In genomic region chr3:109731592-109732230, GRCm38 (mm10) we compare ENCODE assay signal across 12 mouse cellular contexts.
A peak's percentile ranks its signal among the peaks of the same experiment; 100 is the strongest.
DNase-seq lines count a peak whose midpoint lies in the region; ATAC-seq and TF ChIP-seq lines count a peak whose summit lies in the region.
"Had no signal": no experiment of that assay in that cellular context is flagged by ENCODE, and none has a peak within 500 bp of the region (broad histone marks: within the 10 kb centered on the region; RNA-seq: fewer than 3 reads in every experiment).

No protein-coding gene starts in this region.

- no peaks in the 10 kb centered on the region for H3K27me3 ChIP-seq in embryonic facial prominence, embryonic 15.5 days
- no peaks in the 10 kb centered on the region for H3K27me3 ChIP-seq in hindbrain, embryonic 14.5 days (ENCODE audit: control insufficient read depth, insufficient read depth, low read length)
- H3K27me3 ChIP-seq in midbrain, postnatal 0 days (ENCODE audit: insufficient read depth, low read length) = no peaks in the 10 kb centered on the region

- no peak overlapping the region for H3K4me3 ChIP-seq in embryonic facial prominence, embryonic 15.5 days (replicated peaks)
- H3K4me3 ChIP-seq in hindbrain, embryonic 14.5 days (replicated peaks; ENCODE audit: low read length) = no peak overlapping the region
- no peak overlapping the region for H3K4me3 ChIP-seq in midbrain, postnatal 0 days (ENCODE audit: low read depth, low read length)
- no peak overlapping the region for H3K4me3 ChIP-seq in gastrocnemius, adult 2 months

- H3K27ac ChIP-seq in embryonic facial prominence, embryonic 15.5 days (replicated peaks) = peak overlapping the region; percentile 36; the same call in 1 of the 2 replicates
- H3K27ac ChIP-seq in hindbrain, embryonic 14.5 days = no peak overlapping the region
- H3K27ac ChIP-seq in midbrain, postnatal 0 days (ENCODE audit: low read depth, low read length) = no peak overlapping the region
- H3K27ac ChIP-seq in gastrocnemius, adult 2 months = no peak overlapping the region
- H3K27ac ChIP-seq: liver, embryonic 14.5 days; macrophage had no signal

- H3K9ac ChIP-seq in embryonic facial prominence, embryonic 15.5 days = no peak overlapping the region
- H3K9ac ChIP-seq in hindbrain, embryonic 14.5 days = no peak overlapping the region
- H3K9ac ChIP-seq in midbrain, postnatal 0 days (replicated peaks; ENCODE audit: low read length, poor library complexity, severe bottlenecking) = no peak overlapping the region
- H3K9ac ChIP-seq: liver, embryonic 14.5 days had no signal

- H3K36me3 ChIP-seq in embryonic facial prominence, embryonic 15.5 days = no peaks in the 10 kb centered on the region
- H3K36me3 ChIP-seq in hindbrain, embryonic 14.5 days (replicated peaks; ENCODE audit: control insufficient read depth, insufficient read depth) = no peaks in the 10 kb centered on the region
- H3K36me3 ChIP-seq in midbrain, postnatal 0 days (ENCODE audit: insufficient read depth, low read length) = no peaks in the 10 kb centered on the region

- no peak overlapping the region; the same call in 1 of the 2 replicates for H3K4me2 ChIP-seq in embryonic facial prominence, embryonic 15.5 days (replicated peaks)
- no peak overlapping the region for H3K4me2 ChIP-seq in hindbrain, embryonic 14.5 days (replicated peaks)
- no peak overlapping the region for H3K4me2 ChIP-seq in midbrain, postnatal 0 days (ENCODE audit: low read depth, low read length, poor library complexity, severe bottlenecking)

- no peaks in the 10 kb centered on the region for H3K9me3 ChIP-seq in embryonic facial prominence, embryonic 15.5 days (replicated peaks)
- H3K9me3 ChIP-seq in hindbrain, embryonic 14.5 days (ENCODE audit: control insufficient read depth, low read length) = no peaks in the 10 kb centered on the region
- H3K9me3 ChIP-seq in midbrain, postnatal 0 days (ENCODE audit: low read length) = no peaks in the 10 kb centered on the region

- peak; percentile 5 to 14 for DNase-seq in kidney, adult 8-10 months
- no peak for DNase-seq in kidney, postnatal 10 days
- peak; percentile 49 for DNase-seq in hindbrain, embryonic 14.5 days (ENCODE audit: low spot score)
- DNase-seq in midbrain, postnatal 0 days (ENCODE audit: low spot score) = peak; percentile 72
- DNase-seq in gastrocnemius, adult 18-20 months (ENCODE audit: low spot score) = no peak
- no peak for DNase-seq in gastrocnemius, adult 2 months
- DNase-seq: adrenal gland, adult 8-10 months; gastrocnemius, postnatal 36 days had no signal

- intact Hi-C loops in gastrocnemius, adult 2 months (cut with DNase I) = loop anchor here (5.0 kb wide), 2 partner anchors 201 to 376 kb away; no protein-coding TSS in a partner anchor

- WGBS in embryonic facial prominence, embryonic 15.5 days = 46% methylated on average over 5 of the region's 5 CpGs
- WGBS in hindbrain, embryonic 14.5 days = 27% methylated on average over 5 of the region's 5 CpGs
- WGBS in midbrain, postnatal 0 days = 33% methylated on average over 5 of the region's 5 CpGs

- no peak for TF ChIP-seq CTCF in midbrain, postnatal 0 days (IDR thresholded peaks at IDR 0.05)
- no peak for TF ChIP-seq CTCF in gastrocnemius, adult 2 months (IDR thresholded peaks at IDR 0.05)

- H3K4me1 ChIP-seq in embryonic facial prominence, embryonic 15.5 days = peaks cover 11% of the 10 kb centered on the region; the same call in 1 of the 2 replicates
- peaks cover 8% of the 10 kb centered on the region for H3K4me1 ChIP-seq in hindbrain, embryonic 14.5 days (replicated peaks; ENCODE audit: control insufficient read depth, insufficient read depth, low read length)
- no peaks in the 10 kb centered on the region for H3K4me1 ChIP-seq in midbrain, postnatal 0 days (ENCODE audit: insufficient read depth, low read length)

- no peak for ATAC-seq in embryonic facial prominence, embryonic 15.5 days (ENCODE audit: insufficient number of reproducible peaks, low FRiP score, low TSS enrichment, low read depth)
- peak; percentile 82 for ATAC-seq in hindbrain, embryonic 14.5 days (ENCODE audit: low FRiP score)
- ATAC-seq in midbrain, postnatal 0 days (ENCODE audit: low FRiP score) = no peak
- no peak for ATAC-seq in megakaryocyte progenitor cell, adult 5-6 weeks (replicated peaks; ENCODE audit: poor library complexity)

Comparison
In these comparisons a context has a peak if more than half of its experiments do, and no peak if none do; other contexts are left out.
1. DNase-seq: peak in kidney, adult 8-10 months (2 of 2), hindbrain, embryonic 14.5 days (single experiment) and midbrain, postnatal 0 days (single experiment); none in kidney, postnatal 10 days (single experiment), gastrocnemius, adult 18-20 months (single experiment) and gastrocnemius, adult 2 months (single experiment).